Mouse (Mus musculus): Measurements from ENCODE around the gene Upk2.

Upk2 gene

GRCm38 (mm10) chr9:44406906-44407751 is 47.6 kb downstream of the Upk2 start, which contains the start of the genes Rps25 and Trappc4:
Gene Rps25, plus strand, starts transcription at chr9:44407139.
Gene Trappc4, minus strand, starts transcription at chr9:44407600.
- DNase-seq, result peak; percentile 93

GRCm38 (mm10) chr9:44405011-44405410 is 49.8 kb downstream of the Upk2 start:
- DNase-seq, result no peak

All from lung, postnatal 14 days (tissue).